Mouse (Mus musculus) bone marrow macrophage, adult 2 months (primary cell): Measurements from ENCODE around the gene Bach1. TPM values are rescaled to one million over a fixed set of nuclear protein-coding genes. Genes with fewer than 3 reads are reported as not detected.

Source experiments
- H3K27ac ChIP-seq: 2 replicates; pipeline ENCODE4 v1.5.1; 2012; ENCODE audit warnings: low read depth, low read length; ENCODE audit not compliant: insufficient read depth
- H3K4me1 ChIP-seq: 2 replicates; pipeline ENCODE4 v1.6.1; 2012; ENCODE audit warnings: low read length; ENCODE audit not compliant: control insufficient read depth, insufficient read depth
- H3K4me3 ChIP-seq: 2 replicates; pipeline ENCODE4 v1.5.1; 2012; ENCODE audit warnings: mild to moderate bottlenecking, low read length, moderate library complexity; ENCODE audit not compliant: insufficient read depth
- CTCF ChIP-seq: IDR thresholded peaks from 2 replicates; pipeline ENCODE4 v1.5.1; 2012; ENCODE audit warnings: low read depth, mild to moderate bottlenecking, low read length, moderate library complexity
- POLR2A ChIP-seq: IDR thresholded peaks from 2 replicates; pipeline ENCODE4 v1.6.1; 2012; ENCODE audit warnings: mild to moderate bottlenecking, low read depth, low read length, borderline replicate concordance
- polyA plus RNA-seq: library from polyadenylated mRNA; stranded (reverse); fragments of >200 nt; gene quantifications from 2 replicates; pipeline ENCODE4 v1.2.4, GENCODE M21; 2012; ENCODE audit not compliant: missing spikeins, insufficient read depth, insufficient read length

The Bach1 gene
- polyA plus RNA-seq = 75.6 and 78.9 TPM in 2 replicates

- peak within 1 kb of the TSS; percentile 81 for H3K27ac ChIP-seq
- TF ChIP-seq POLR2A (peak; percentile 45; the same call in 1 of the 2 replicates), CTCF (no peak)
- H3K4me3 ChIP-seq = peak within 1 kb of the TSS; percentile 89
- H3K4me1 ChIP-seq = peaks cover 40% of the 10 kb centered on the region
These were observed at the start of gene Bach1 for GRCm38 (mm10) chr16:87698692-87699305. Gene Bach1 (plus strand): TSS chr16:87698945.

DNA sequence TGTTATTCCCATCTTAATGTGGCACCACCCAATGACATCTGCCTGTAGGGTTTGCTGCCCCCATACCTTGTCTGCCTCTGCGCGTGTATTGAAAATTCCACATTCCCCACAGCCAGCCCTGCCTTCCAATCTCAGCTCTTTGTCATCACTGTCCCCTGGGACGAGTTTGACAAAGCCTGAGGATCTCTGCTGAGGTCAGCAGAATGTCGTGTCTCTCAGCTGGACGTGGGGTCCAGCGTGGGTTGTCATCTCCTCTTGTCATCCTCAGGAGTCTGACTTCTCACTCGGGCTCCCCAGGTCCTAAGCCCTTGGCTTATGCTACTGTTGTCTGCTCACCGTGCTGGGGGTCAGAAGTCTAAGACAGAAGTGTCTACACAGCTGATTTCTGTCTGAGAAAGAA, 46.4 kb upstream of the Bach1 start:
- Histone ChIP-seq H3K27ac (no peak overlapping the region), H3K4me1 (peaks cover 27% of the 10 kb centered on the region), H3K4me3 (no peak overlapping the region)
- TF ChIP-seq CTCF (no peak), POLR2A (no peak)

- TF ChIP-seq CTCF = no peak
- TF ChIP-seq POLR2A = no peak
- H3K27ac ChIP-seq = no peak overlapping the region
- H3K4me1 ChIP-seq = peaks cover 27% of the 10 kb centered on the region
These were observed 45.8 kb upstream of the Bach1 start for GRCm38 (mm10) chr16:87652924-87653323.

GRCm38 (mm10) chr16:87654016-87654575, 44.6 kb upstream of the Bach1 start:
- no peak for TF ChIP-seq CTCF
- TF ChIP-seq POLR2A = no peak
- Histone ChIP-seq H3K4me1 (peaks cover 27% of the 10 kb centered on the region), H3K4me3 (no peak overlapping the region), H3K27ac (no peak overlapping the region)

More at GRCm38 (mm10) chr16:87652924-87653323, 45.8 kb upstream of the Bach1 start:
- H3K4me3 ChIP-seq = no peak overlapping the region

DNA sequence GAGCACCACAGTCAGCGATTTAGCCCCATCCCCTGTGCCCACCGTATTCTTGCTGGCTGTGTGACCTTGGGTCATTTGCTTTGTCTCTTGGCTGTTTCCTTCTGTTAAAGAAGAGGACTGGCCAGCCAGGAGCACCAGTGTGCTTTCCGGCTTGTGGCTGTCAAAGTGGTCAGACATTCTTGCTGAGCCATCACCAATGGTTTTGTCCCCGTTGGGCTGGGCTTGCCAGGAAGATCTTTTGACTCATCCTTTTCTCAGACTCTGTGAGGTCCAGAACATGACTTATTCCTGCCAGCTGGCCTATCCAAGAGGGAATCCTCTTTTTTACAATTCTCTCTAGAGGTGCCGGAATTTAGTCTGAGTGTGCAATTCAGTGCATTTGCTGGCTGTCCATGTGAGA, 43.7 kb upstream of the Bach1 start:
- TF ChIP-seq CTCF (no peak), POLR2A (no peak)
- Histone ChIP-seq H3K4me3 (no peak overlapping the region), H3K4me1 (peaks cover 27% of the 10 kb centered on the region), H3K27ac (peak overlapping the region; percentile 33)

- TF ChIP-seq POLR2A (no peak), CTCF (no peak)
- H3K27ac ChIP-seq = peak overlapping the region; percentile 26
- peaks cover 27% of the 10 kb centered on the region for H3K4me1 ChIP-seq
- no peak overlapping the region for H3K4me3 ChIP-seq
These were observed 43.2 kb upstream of the Bach1 start for GRCm38 (mm10) chr16:87655579-87655978.

DNA sequence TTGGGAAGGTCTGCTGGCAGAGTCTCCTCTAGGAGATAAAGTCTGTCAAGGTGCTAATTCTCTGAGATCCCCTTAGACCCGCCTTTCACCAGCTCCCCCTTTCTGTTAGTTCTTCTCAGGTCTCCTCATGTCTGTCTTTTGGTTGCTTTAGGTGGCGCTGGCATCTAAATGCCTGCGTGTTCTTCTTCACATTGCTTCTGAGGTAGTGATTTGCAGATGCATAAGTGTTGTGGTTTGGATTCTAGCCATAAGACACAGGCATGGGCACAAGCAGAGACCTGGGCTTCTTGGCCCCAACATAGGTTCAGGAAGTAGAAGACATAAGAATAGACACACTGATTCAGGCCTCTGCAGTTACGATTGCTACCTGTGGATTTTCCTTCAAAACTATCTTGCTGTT, 42.0 kb upstream of the Bach1 start:
- TF ChIP-seq POLR2A = no peak
- TF ChIP-seq CTCF = no peak
- H3K27ac ChIP-seq = no peak overlapping the region
- no peak overlapping the region for H3K4me3 ChIP-seq
- peaks cover 36% of the 10 kb centered on the region for H3K4me1 ChIP-seq

DNA sequence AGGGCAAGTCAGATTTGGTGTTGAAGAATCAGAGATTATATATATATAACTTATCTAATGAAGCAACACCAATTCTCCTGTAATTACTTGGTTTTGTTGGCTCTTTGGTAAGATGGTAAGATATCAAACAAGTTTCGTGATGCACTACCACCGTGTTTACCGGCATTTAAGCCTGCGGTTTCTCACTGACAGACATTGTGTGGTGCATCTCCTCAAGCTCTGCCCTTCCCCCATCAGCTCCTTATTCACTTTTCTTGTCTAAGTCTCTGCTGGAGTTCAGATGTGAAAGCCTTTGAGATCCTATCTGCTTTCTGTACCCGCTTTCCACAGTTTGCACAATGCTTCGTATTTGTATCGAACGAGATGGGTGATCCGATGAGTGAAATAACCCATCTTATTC, 41.5 kb upstream of the Bach1 start:
- H3K27ac ChIP-seq = no peak overlapping the region
- H3K4me1 ChIP-seq = peaks cover 38% of the 10 kb centered on the region
- TF ChIP-seq CTCF (no peak), POLR2A (no peak)
- no peak overlapping the region for H3K4me3 ChIP-seq

DNA sequence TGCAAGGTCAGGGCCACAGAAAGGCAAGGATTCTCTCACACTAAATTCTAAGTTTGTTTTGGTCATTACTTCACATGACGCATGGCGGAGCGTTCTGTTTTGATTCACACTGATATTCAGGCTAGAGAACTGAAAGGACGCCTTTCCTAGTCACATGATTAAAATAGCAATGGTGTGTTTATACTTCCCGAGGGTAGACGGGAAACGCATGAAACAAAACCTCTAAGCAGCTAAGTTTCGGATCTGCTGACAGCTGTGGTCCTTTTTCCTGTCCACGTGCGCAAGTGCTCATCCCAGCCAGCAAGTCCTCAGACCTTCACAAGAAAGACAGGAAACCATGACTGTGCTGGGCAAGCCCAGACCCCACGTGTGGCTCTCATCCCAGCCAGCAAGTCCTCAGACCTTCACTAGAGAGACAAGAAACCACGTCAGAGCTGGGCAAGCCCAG, 37.7 kb upstream of the Bach1 start:
- H3K27ac ChIP-seq = peak overlapping the region; percentile 89

GRCm38 (mm10) chr16:87661636-87662035, 37.1 kb upstream of the Bach1 start:
- peak overlapping the region; percentile 89 for H3K27ac ChIP-seq
- no peak overlapping the region for H3K4me3 ChIP-seq
- no peak for TF ChIP-seq CTCF
- no peak for TF ChIP-seq POLR2A
- peaks cover 34% of the 10 kb centered on the region for H3K4me1 ChIP-seq

More for the DNA sequence above, 37.7 kb upstream of the Bach1 start:
- H3K4me3 ChIP-seq = peak overlapping the region; percentile 29
- TF ChIP-seq CTCF (no peak), POLR2A (no peak)
- H3K4me1 ChIP-seq = peaks cover 34% of the 10 kb centered on the region

DNA sequence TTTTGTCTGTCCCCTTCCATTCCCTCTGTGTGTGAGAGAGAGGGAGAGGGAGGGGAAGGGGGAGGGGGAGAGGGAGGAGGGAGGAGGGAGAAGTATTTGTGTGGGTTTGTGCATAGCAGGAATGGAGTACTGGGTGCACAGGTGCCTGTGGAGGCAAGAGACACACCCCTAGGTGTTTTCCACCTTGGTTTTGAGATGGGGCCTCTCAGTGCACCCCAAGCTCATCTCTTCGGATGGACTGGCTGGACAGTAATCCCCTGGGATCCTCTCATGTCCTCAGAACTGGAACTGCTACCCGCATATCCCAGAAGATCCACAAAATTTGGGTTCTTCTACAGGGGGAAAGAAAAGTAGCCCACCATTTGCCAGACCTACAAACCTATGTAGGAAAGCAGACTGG, 36.2 kb upstream of the Bach1 start:
- H3K4me3 ChIP-seq = no peak overlapping the region
- H3K4me1 ChIP-seq = peaks cover 34% of the 10 kb centered on the region
- TF ChIP-seq CTCF (no peak), POLR2A (no peak)
- no peak overlapping the region for H3K27ac ChIP-seq
